Mouse (Mus musculus): ENCODE data around the gene Tlr8. TPM values are rescaled to one million over a fixed set of nuclear protein-coding genes. Genes with fewer than 3 reads are reported as not detected.

Gene Tlr8
- polyA plus RNA-seq (2014; fragmentation: Illumina TruSeq; extraction: RNeasy Lipid Tissue Mini Kit (QIAGEN cat#74804); ENCODE audit: low read depth, low replicate concordance) = 8.1 TPM

DNA sequence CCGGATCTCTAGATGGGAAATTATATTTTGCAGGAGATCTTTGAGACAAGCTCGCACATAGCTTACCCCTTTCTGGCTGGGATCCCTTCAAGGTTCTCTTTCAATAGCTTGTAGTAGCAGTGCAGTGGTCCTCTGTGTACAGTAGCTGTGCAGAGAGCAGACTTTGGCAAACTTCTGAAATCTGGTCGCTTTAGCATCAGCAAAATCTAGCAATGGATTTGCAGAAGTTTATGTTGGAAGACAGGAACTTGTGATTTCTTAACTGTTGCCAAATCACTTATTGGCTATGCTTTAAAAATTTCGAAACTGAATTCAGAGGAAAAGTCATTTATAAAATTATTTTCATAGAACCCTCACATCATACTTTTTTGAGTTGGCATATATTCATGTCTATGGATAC, at the start of gene Tlr8:
Gene Tlr8, minus strand, starts transcription at position 244 of the 400 bp plus-strand sequence.

DNA sequence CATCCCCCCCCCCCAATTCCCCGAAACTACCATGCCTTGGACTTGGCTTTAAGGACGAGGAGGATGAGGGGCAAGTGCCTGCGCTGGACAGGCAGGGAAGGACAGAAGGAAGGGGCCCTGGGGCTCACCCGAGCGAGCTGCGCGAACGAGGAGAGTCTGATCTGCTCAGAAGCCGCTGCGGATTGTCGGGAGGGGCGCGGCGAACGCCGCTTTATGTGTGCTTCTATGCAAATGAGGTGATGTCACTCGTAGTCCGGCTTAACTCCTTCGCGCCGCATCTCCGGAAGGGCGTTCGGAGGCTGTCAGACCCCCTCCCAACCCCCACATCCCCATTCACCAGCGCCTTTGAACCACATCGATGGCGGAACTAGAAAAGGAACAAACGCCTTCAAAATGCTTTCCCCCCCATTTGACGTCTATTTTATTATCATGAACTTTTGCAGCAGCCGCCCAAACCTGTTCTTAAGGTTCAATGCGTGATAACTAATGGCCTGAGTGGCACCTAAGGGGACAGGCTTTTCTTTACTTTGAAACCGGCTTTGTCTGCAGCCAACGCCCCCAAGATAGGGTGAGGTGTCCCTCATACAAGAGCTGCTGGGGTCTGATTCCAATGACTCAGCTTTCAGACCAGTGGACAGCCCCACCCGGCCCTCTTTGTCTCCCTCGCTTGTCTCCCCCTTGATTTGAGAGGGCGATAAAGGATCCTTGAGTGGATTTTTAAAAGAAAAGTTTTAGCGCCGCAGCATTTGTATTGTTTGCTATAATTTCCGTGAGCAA, 55.0 kb downstream of the Tlr8 start, which contains the start of gene Tmsb4x:
Gene Tmsb4x, minus strand, starts transcription at position 338 of the 777 bp plus-strand sequence.

Other genes starting within 250 kb of the Tlr8 start
- 644 TPM for gene Tmsb4x, start 55.0 kb downstream of the Tlr8 start, polyA plus RNA-seq (2014; fragmentation: Illumina TruSeq; extraction: RNeasy Lipid Tissue Mini Kit (QIAGEN cat#74804); ENCODE audit: low read depth, low replicate concordance)
- gene Tlr7, start 66.2 kb upstream of the Tlr8 start, polyA plus RNA-seq (2014; fragmentation: Illumina TruSeq; extraction: RNeasy Lipid Tissue Mini Kit (QIAGEN cat#74804); ENCODE audit: low read depth, low replicate concordance) = 10.8 TPM
- gene Prps2, start 118.4 kb upstream of the Tlr8 start, polyA plus RNA-seq (2014; fragmentation: Illumina TruSeq; extraction: RNeasy Lipid Tissue Mini Kit (QIAGEN cat#74804); ENCODE audit: low read depth, low replicate concordance) = 135 TPM